ENCODE assay signal across 14 mouse cellular contexts in the genomic region with DNA sequence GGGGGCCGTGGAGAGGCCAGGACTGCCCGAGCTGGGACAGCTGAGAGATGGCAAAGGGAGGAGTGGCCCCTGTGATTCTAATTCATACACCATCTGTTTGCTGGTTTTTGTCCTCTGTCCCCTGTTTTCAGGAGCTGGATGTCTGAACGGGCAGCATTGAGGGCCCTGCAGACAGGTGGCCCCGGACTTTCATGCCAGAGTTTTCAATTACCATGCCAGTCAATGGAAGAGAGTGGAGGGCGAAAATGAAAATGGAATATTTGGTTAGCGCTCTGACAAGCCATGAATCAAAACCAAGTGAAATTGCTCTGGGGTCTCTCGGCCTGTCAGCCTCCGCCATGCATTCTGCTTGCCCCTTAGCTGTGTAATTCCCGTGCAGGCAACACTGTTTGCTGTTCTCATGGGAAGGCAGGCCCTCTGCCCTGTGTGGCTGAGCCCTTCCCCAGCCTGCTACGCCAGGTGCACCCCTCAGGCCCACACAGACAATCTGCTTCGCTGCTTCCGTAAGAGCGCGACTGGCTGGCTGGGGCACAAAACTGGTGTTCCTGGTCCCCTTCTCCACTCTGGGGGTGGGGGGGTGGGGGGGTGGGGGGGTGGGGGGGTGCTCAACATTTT.
DNase-seq lines count a peak whose midpoint lies in the region; ATAC-seq lines count a peak whose summit lies in the region.
"Had no signal": no experiment of that assay in that cellular context is flagged by ENCODE, and none has a peak within 500 bp of the region (broad histone marks: within the 10 kb centered on the region; RNA-seq: fewer than 3 reads in every experiment).

No protein-coding gene starts in this region.

- 58% methylated on average over 14 of the region's 14 CpGs for WGBS in forebrain, embryonic 15.5 days
- WGBS in forebrain, embryonic 14.5 days: 58% methylated on average over 14 of the region's 14 CpGs
- 20% methylated on average over 14 of the region's 14 CpGs for WGBS in hindbrain, embryonic 16.5 days
- WGBS in midbrain, embryonic 15.5 days: 39% methylated on average over 14 of the region's 14 CpGs

- DNase-seq in forebrain, embryonic 14.5 days (ENCODE audit: low spot score): no peak
- peak; percentile 47 for DNase-seq in embryo, embryonic 11 days
- no peak for DNase-seq in spleen, postnatal 14 days (ENCODE audit: low spot score in 2 of 2)
- DNase-seq in thymus, postnatal 4 days: no peak
- DNase-seq in spleen, adult 18-20 months: no peak
- DNase-seq: B cell, adult 2 months; cerebellum, adult 11 months; heart, postnatal 36 days; kidney, adult 9 months; layer of hippocampus, adult 9-11 months; thymus, adult 2 months had no signal

- no peaks in the 10 kb centered on the region for H3K9me3 ChIP-seq in forebrain, embryonic 15.5 days
- H3K9me3 ChIP-seq in forebrain, embryonic 14.5 days (replicated peaks; ENCODE audit: control insufficient read depth, low read length): no peaks in the 10 kb centered on the region
- H3K9me3 ChIP-seq in hindbrain, embryonic 16.5 days (ENCODE audit: control insufficient read depth, low read length): no peaks in the 10 kb centered on the region
- no peaks in the 10 kb centered on the region for H3K9me3 ChIP-seq in midbrain, embryonic 15.5 days

- no peak overlapping the region for H3K27ac ChIP-seq in forebrain, embryonic 15.5 days (replicated peaks)
- no peak overlapping the region for H3K27ac ChIP-seq in forebrain, embryonic 14.5 days (ENCODE audit: low read depth, low read length)
- no peak overlapping the region for H3K27ac ChIP-seq in hindbrain, embryonic 16.5 days (ENCODE audit: low read depth, low read length)
- no peak overlapping the region for H3K27ac ChIP-seq in midbrain, embryonic 15.5 days

- H3K4me3 ChIP-seq in forebrain, embryonic 15.5 days: no peak overlapping the region
- H3K4me3 ChIP-seq in forebrain, embryonic 14.5 days (ENCODE audit: low read depth, low read length): no peak overlapping the region
- H3K4me3 ChIP-seq in hindbrain, embryonic 16.5 days (ENCODE audit: low read length): no peak overlapping the region
- no peak overlapping the region for H3K4me3 ChIP-seq in midbrain, embryonic 15.5 days

- H3K9ac ChIP-seq in forebrain, embryonic 15.5 days (replicated peaks): no peak overlapping the region
- H3K9ac ChIP-seq in forebrain, embryonic 14.5 days (ENCODE audit: low read length): no peak overlapping the region
- no peak overlapping the region for H3K9ac ChIP-seq in hindbrain, embryonic 16.5 days (ENCODE audit: low read depth, low read length)
- no peak overlapping the region for H3K9ac ChIP-seq in midbrain, embryonic 15.5 days

- H3K4me1 ChIP-seq in forebrain, embryonic 15.5 days: peaks cover 3% of the 10 kb centered on the region; the same call in 1 of the 2 replicates
- no peaks in the 10 kb centered on the region for H3K4me1 ChIP-seq in forebrain, embryonic 14.5 days (ENCODE audit: control insufficient read depth, insufficient read depth, low read length)
- peaks cover 7% of the 10 kb centered on the region; the same call in 1 of the 2 replicates for H3K4me1 ChIP-seq in hindbrain, embryonic 16.5 days (ENCODE audit: control insufficient read depth, insufficient read depth, low read depth, low read length)
- H3K4me1 ChIP-seq in midbrain, embryonic 15.5 days: peaks cover 13% of the 10 kb centered on the region

- H3K4me2 ChIP-seq in forebrain, embryonic 15.5 days (replicated peaks): no peak overlapping the region
- no peak overlapping the region for H3K4me2 ChIP-seq in forebrain, embryonic 14.5 days (ENCODE audit: low read length)
- H3K4me2 ChIP-seq in hindbrain, embryonic 16.5 days (ENCODE audit: low read length): peak overlapping the region; percentile 21; the same call in 1 of the 2 replicates
- H3K4me2 ChIP-seq in midbrain, embryonic 15.5 days: no peak overlapping the region

- H3K27me3 ChIP-seq in forebrain, embryonic 15.5 days: no peaks in the 10 kb centered on the region
- no peaks in the 10 kb centered on the region for H3K27me3 ChIP-seq in forebrain, embryonic 14.5 days (replicated peaks; ENCODE audit: control insufficient read depth, insufficient read depth, low read length)
- H3K27me3 ChIP-seq in hindbrain, embryonic 16.5 days (replicated peaks; ENCODE audit: control insufficient read depth, insufficient read depth, low read length): no peaks in the 10 kb centered on the region
- no peaks in the 10 kb centered on the region for H3K27me3 ChIP-seq in midbrain, embryonic 15.5 days (replicated peaks)

- peak; percentile 69; the same call in 1 of the 2 replicates for ATAC-seq in forebrain, embryonic 15.5 days (replicated peaks)
- no peak for ATAC-seq in forebrain, embryonic 14.5 days
- ATAC-seq in hindbrain, embryonic 16.5 days: peak; percentile 71; the same call in 1 of the 2 replicates
- ATAC-seq in midbrain, embryonic 15.5 days (replicated peaks): peak; percentile 62; the same call in 1 of the 2 replicates

- H3K36me3 ChIP-seq in forebrain, embryonic 15.5 days: no peaks in the 10 kb centered on the region
- H3K36me3 ChIP-seq in forebrain, embryonic 14.5 days (ENCODE audit: control insufficient read depth, insufficient read depth, low read length): no peaks in the 10 kb centered on the region
- H3K36me3 ChIP-seq in hindbrain, embryonic 16.5 days (ENCODE audit: control insufficient read depth, insufficient read depth, low read length): no peaks in the 10 kb centered on the region
- H3K36me3 ChIP-seq in midbrain, embryonic 15.5 days (replicated peaks): no peaks in the 10 kb centered on the region
